Mouse (Mus musculus) limb, embryonic 10.5 days (tissue): ENCODE measurements at regions not wholly inside any gene's neighbourhood (a gene's known extent, or its start where the extent isn't known, plus 50 kb on each side); places are given as distances from the start of the nearest gene placed in this dataset.

Source experiments
- DNase-seq: peaks from one replicate; pipeline ENCODE4 v3.0.0-alpha.2; 2017; ENCODE audit warnings: low spot score
- H3K27ac ChIP-seq: fragments of 300-500 bp; sonication (generic); 2 replicates; pipeline ENCODE4 v1.5.1; 2016; ENCODE audit warnings: mild to moderate bottlenecking
- H3K27me3 ChIP-seq: fragments of 300-500 bp; sonication (generic); 2 replicates; pipeline ENCODE4 v1.6.1; 2016; ENCODE audit warnings: low read depth, mild to moderate bottlenecking; ENCODE audit not compliant: poor library complexity, severe bottlenecking
- H3K36me3 ChIP-seq: fragments of 300-500 bp; sonication (generic); 2 replicates; pipeline ENCODE4 v1.6.1; 2016; ENCODE audit warnings: mild to moderate bottlenecking, moderate library complexity
- H3K4me1 ChIP-seq: fragments of 300-500 bp; sonication (generic); 2 replicates; pipeline ENCODE4 v1.6.1; 2016
- H3K4me3 ChIP-seq: fragments of 300-500 bp; sonication (generic); 2 replicates; pipeline ENCODE4 v1.5.1; 2016; ENCODE audit warnings: mild to moderate bottlenecking, moderate library complexity
- H3K9me3 ChIP-seq: fragments of 300-500 bp; sonication (generic); replicated peaks from 2 replicates; pipeline ENCODE4 v1.6.1; 2016; ENCODE audit warnings: mild to moderate bottlenecking
- WGBS: fragments of 180-500 bp; shearing (Covaris S2); methylation state at CpG from one replicate; pipeline ENCODE4 v1.1.7; 2016; 5-methylcytosine and 5-hydroxymethylcytosine counted together

DNA sequence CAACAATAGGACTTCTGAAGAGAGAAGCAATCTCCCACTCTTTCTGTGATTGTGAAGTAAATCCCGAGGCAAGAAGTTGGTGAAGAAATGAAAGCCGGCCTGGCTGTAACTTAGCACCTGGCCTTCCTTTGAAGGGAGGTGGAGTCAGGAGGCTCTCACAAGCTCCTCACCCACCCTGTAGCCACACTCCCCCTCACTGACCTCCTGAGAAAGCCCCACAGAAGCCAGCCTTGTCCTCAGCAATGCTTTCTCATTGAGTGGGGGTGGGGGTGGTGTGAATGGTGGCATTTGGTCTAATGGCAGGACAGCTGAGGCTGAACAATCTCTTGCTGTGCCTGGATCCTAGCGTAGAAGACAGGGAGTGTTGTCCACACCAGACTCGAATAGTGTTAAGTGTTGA lies 91.6 kb upstream of the Arhgap5 start:
- Histone ChIP-seq H3K27ac (peak overlapping the region; percentile 75; the same call in 1 of the 2 replicates), H3K4me3 (no peak overlapping the region), H3K27me3 (no peaks in the 10 kb centered on the region), H3K4me1 (peaks cover 20% of the 10 kb centered on the region), H3K36me3 (no peaks in the 10 kb centered on the region), H3K9me3 (no peaks in the 10 kb centered on the region)
- DNase-seq, result no peak
- WGBS, result 81% methylated on average over 4 of the region's 4 CpGs

DNA sequence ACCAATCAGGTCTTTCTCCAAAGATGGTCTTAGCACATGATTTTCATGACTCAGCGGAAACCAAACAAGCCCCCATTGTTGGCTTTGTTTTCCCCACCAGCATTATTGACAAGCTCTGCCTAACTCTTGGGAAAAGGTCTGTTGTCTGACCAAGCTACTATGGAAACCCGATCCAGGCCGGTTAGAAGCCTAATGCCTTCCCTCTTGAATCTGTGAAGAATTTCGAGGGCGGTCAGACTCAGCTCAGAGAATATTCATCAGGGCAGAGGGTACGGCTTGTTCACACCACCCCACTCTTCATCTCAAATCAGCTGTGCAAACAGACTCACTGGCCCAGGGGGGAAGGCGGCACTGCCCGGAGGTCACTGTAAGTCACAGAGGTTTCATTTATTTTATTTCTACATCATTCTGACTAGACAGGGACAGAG lies 90.7 kb upstream of the Arhgap5 start:
- peaks cover 20% of the 10 kb centered on the region for H3K4me1 ChIP-seq
- DNase-seq, result peak; percentile 41
- no peaks in the 10 kb centered on the region for H3K36me3 ChIP-seq
- WGBS, result 41% methylated on average over 8 of the region's 8 CpGs
- H3K4me3 ChIP-seq, result no peak overlapping the region
- peak overlapping the region; percentile 75 for H3K27ac ChIP-seq
- H3K9me3 ChIP-seq, result no peaks in the 10 kb centered on the region
- H3K27me3 ChIP-seq, result no peaks in the 10 kb centered on the region

GRCm38 (mm10) chr12:52422729-52423128 lies 81.0 kb upstream of the Arhgap5 start:
- Histone ChIP-seq H3K27ac (no peak overlapping the region), H3K4me1 (no peaks in the 10 kb centered on the region), H3K9me3 (no peaks in the 10 kb centered on the region), H3K27me3 (no peaks in the 10 kb centered on the region), H3K4me3 (no peak overlapping the region), H3K36me3 (no peaks in the 10 kb centered on the region)
- 97% methylated on average over 1 of the region's 1 CpGs for WGBS
- DNase-seq, result no peak

GRCm38 (mm10) chr12:52424336-52425034 lies 79.3 kb upstream of the Arhgap5 start:
- Histone ChIP-seq H3K4me3 (no peak overlapping the region), H3K27me3 (no peaks in the 10 kb centered on the region), H3K36me3 (no peaks in the 10 kb centered on the region), H3K4me1 (no peaks in the 10 kb centered on the region), H3K27ac (no peak overlapping the region; the same call in 1 of the 2 replicates), H3K9me3 (no peaks in the 10 kb centered on the region)
- 92% methylated on average over 3 of the region's 3 CpGs for WGBS
- no peak for DNase-seq

- Histone ChIP-seq H3K9me3 (no peaks in the 10 kb centered on the region), H3K4me3 (no peak overlapping the region), H3K36me3 (no peaks in the 10 kb centered on the region), H3K27ac (no peak overlapping the region), H3K27me3 (no peaks in the 10 kb centered on the region), H3K4me1 (no peaks in the 10 kb centered on the region)
- DNase-seq, result no peak
- WGBS, result 85% methylated on average over 5 of the region's 5 CpGs
Measured at GRCm38 (mm10) chr12:52429935-52430334, 73.8 kb upstream of the Arhgap5 start.

DNA sequence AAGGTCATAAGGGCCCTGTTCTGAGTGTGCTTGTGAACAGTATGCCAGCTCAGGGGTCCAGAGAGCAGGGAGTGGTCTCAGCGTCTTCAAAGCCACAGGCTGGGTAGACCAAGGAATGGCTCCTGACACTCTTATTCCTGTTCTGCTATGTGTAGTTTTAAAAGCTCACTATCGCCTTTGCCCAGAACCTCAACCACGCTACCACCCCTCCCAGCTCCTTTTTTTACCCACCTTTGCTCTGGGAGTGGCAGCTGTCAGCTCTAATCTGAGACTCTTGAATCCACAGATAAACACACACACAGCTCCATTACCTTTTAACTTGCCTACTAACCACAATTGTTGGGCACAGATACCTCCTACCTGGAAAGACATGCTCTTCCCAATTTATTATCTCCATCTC lies 71.8 kb upstream of the Arhgap5 start:
- 86% methylated on average over 3 of the region's 3 CpGs for WGBS
- no peak overlapping the region for H3K4me3 ChIP-seq
- H3K9me3 ChIP-seq, result no peaks in the 10 kb centered on the region
- no peaks in the 10 kb centered on the region for H3K36me3 ChIP-seq
- DNase-seq, result no peak
- no peak overlapping the region for H3K27ac ChIP-seq
- no peaks in the 10 kb centered on the region for H3K4me1 ChIP-seq
- no peaks in the 10 kb centered on the region for H3K27me3 ChIP-seq

- no peaks in the 10 kb centered on the region for H3K4me1 ChIP-seq
- 78% methylated on average over 2 of the region's 2 CpGs for WGBS
- H3K9me3 ChIP-seq, result no peaks in the 10 kb centered on the region
- no peaks in the 10 kb centered on the region for H3K27me3 ChIP-seq
- no peak overlapping the region for H3K4me3 ChIP-seq
- H3K27ac ChIP-seq, result no peak overlapping the region
- H3K36me3 ChIP-seq, result no peaks in the 10 kb centered on the region
- DNase-seq, result no peak
Measured at GRCm38 (mm10) chr12:52434021-52434420, 69.8 kb upstream of the Arhgap5 start.

GRCm38 (mm10) chr12:52435321-52435720 lies 68.5 kb upstream of the Arhgap5 start:
- Histone ChIP-seq H3K36me3 (no peaks in the 10 kb centered on the region), H3K9me3 (no peaks in the 10 kb centered on the region), H3K27ac (no peak overlapping the region), H3K4me3 (no peak overlapping the region), H3K4me1 (no peaks in the 10 kb centered on the region), H3K27me3 (no peaks in the 10 kb centered on the region)
- DNase-seq, result no peak
- WGBS, result 77% methylated on average over 5 of the region's 5 CpGs

GRCm38 (mm10) chr12:52435795-52436211 lies 68.0 kb upstream of the Arhgap5 start:
- WGBS, result 87% methylated on average over 16 of the region's 16 CpGs
- Histone ChIP-seq H3K4me1 (0 out of 2 replicates have a peak, but pooled peaks cover under 1% of the 10 kb centered on the region), H3K4me3 (no peak overlapping the region), H3K27ac (no peak overlapping the region), H3K9me3 (no peaks in the 10 kb centered on the region), H3K36me3 (no peaks in the 10 kb centered on the region), H3K27me3 (no peaks in the 10 kb centered on the region)
- no peak for DNase-seq

GRCm38 (mm10) chr12:52436941-52437340 lies 66.8 kb upstream of the Arhgap5 start:
- no peaks in the 10 kb centered on the region for H3K27me3 ChIP-seq
- no peak overlapping the region for H3K27ac ChIP-seq
- no peak overlapping the region for H3K4me3 ChIP-seq
- H3K36me3 ChIP-seq, result no peaks in the 10 kb centered on the region
- DNase-seq, result no peak
- peaks cover 4% of the 10 kb centered on the region; the same call in 1 of the 2 replicates for H3K4me1 ChIP-seq
- 90% methylated on average over 4 of the region's 4 CpGs for WGBS
- H3K9me3 ChIP-seq, result no peaks in the 10 kb centered on the region

DNA sequence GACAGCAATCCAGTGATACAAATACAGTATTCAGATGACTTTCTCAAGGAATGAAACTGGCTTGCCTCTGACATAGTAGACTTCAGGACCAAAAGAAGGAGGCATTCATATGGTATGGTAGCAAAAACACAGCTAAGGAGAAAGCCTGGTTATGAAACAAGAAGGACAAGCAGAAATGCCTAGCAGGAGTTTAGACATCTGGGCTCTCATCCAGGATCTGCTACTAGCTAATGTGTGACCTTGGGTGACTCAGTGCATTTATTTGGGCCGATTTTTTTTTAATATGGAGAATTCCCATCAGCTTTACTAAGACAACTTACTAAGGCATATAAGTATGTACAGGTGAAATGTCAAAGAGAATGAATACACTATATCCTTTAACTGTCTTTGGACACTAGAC lies 64.5 kb upstream of the Arhgap5 start:
- Histone ChIP-seq H3K4me1 (peaks cover 4% of the 10 kb centered on the region; the same call in 1 of the 2 replicates), H3K27ac (no peak overlapping the region), H3K9me3 (no peaks in the 10 kb centered on the region), H3K36me3 (no peaks in the 10 kb centered on the region), H3K27me3 (no peaks in the 10 kb centered on the region), H3K4me3 (no peak overlapping the region)
- WGBS, result 95% methylated on average over 1 of the region's 1 CpGs
- DNase-seq, result no peak

DNA sequence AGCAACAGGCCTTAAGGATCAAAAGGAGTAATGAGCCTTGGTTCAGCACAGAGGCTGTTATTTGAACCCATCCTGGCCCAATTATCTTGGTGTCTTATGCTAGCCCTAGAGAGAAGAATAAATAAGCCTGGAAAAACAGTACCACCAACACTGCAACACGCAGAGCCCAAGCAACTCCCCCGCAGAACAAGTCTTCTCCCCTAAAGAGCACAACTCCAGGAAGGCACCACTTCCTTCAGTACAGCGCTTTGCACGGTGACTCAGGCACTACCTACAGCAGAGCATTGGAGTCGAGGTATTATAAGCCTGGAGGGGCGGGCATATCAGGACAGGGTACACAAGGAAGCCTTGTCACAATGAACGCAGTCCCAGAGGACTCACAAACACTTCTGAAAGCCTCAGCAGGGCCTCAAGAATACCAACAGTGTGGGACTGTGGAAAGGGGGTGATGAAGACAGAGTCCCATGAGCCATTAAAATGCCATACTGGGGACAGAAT lies 62.9 kb upstream of the Arhgap5 start:
- Histone ChIP-seq H3K27ac (no peak overlapping the region), H3K4me3 (no peak overlapping the region), H3K4me1 (peaks cover 4% of the 10 kb centered on the region; the same call in 1 of the 2 replicates), H3K9me3 (no peaks in the 10 kb centered on the region), H3K36me3 (no peaks in the 10 kb centered on the region), H3K27me3 (no peaks in the 10 kb centered on the region)
- WGBS, result 84% methylated on average over 7 of the region's 7 CpGs
- DNase-seq, result no peak

DNA sequence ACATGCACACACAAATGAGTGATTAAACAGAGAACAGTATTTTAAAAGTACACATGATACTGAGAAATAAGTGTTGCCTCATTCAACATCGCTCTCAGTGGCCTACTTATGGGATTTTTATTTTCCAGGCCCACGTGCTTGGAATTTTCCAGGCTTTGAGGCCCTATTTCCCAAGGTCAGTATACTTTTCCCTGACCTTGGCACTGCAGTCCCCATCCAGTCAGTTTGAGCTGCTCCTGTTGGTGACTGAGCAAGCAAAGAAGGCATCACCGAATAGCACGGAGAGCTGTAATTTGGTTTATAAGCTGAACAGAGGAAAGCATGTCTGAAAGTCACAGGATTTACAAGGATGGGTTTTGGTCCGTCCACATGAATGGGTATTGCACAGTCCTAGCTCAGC lies 61.4 kb upstream of the Arhgap5 start:
- H3K27me3 ChIP-seq, result no peaks in the 10 kb centered on the region
- H3K4me1 ChIP-seq, result peaks cover 4% of the 10 kb centered on the region; the same call in 1 of the 2 replicates
- no peaks in the 10 kb centered on the region for H3K9me3 ChIP-seq
- 91% methylated on average over 5 of the region's 5 CpGs for WGBS
- DNase-seq, result no peak
- no peaks in the 10 kb centered on the region for H3K36me3 ChIP-seq
- H3K4me3 ChIP-seq, result no peak overlapping the region
- H3K27ac ChIP-seq, result no peak overlapping the region
